Mouse (Mus musculus): ENCODE measurements around the gene Zscan4f. TPM values are rescaled to one million over a fixed set of nuclear protein-coding genes. Genes with fewer than 3 reads are reported as not detected.

The Zscan4f gene
- 0.25 TPM for polyA plus RNA-seq (2014; fragmentation: Illumina TruSeq; extraction: RNeasy Lipid Tissue Mini Kit (QIAGEN cat#74804); ENCODE audit: low read depth, low replicate concordance)

DNA sequence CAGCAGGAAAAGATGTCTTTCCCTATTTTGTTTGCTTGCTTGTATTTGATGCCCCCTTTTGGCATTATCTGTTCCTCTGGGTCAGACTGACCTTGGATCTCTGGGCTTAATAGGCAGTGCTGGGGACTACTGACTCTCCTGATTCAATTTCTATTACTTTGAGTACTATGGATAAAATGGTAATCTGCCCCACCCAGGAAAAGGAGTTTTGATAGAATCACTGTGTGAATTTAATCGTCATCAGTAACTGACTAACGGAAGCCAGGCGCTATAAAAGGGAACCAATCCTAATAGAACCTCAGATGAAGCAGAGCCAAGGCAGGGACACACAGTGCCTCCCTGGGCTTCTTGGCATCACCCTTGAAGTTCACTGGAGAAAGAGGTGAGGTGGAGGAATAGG lies at the start of gene Zscan4f:
Gene Zscan4f (plus strand): TSS at position 301 of the 400 bp plus-strand sequence.

Other genes with a start within 250 kb of the Zscan4f start
- gene Zscan4d, start 231.8 kb upstream of the Zscan4f start, polyA plus RNA-seq (2014; fragmentation: Illumina TruSeq; extraction: RNeasy Lipid Tissue Mini Kit (QIAGEN cat#74804); ENCODE audit: low read depth, low replicate concordance) = not detected
- gene Zscan4e, start 87.2 kb upstream of the Zscan4f start, polyA plus RNA-seq (2014; fragmentation: Illumina TruSeq; extraction: RNeasy Lipid Tissue Mini Kit (QIAGEN cat#74804); ENCODE audit: low read depth, low replicate concordance) = not detected
- 1.1 TPM for gene Zscan4-ps2, start 116.4 kb downstream of the Zscan4f start, polyA plus RNA-seq (2014; fragmentation: Illumina TruSeq; extraction: RNeasy Lipid Tissue Mini Kit (QIAGEN cat#74804); ENCODE audit: low read depth, low replicate concordance)
- gene Zscan4-ps3, start 211.4 kb downstream of the Zscan4f start, polyA plus RNA-seq (2014; fragmentation: Illumina TruSeq; extraction: RNeasy Lipid Tissue Mini Kit (QIAGEN cat#74804); ENCODE audit: low read depth, low replicate concordance) = not detected